Comparison of ENCODE assay signal across 8 mouse cellular contexts in the genomic region with DNA sequence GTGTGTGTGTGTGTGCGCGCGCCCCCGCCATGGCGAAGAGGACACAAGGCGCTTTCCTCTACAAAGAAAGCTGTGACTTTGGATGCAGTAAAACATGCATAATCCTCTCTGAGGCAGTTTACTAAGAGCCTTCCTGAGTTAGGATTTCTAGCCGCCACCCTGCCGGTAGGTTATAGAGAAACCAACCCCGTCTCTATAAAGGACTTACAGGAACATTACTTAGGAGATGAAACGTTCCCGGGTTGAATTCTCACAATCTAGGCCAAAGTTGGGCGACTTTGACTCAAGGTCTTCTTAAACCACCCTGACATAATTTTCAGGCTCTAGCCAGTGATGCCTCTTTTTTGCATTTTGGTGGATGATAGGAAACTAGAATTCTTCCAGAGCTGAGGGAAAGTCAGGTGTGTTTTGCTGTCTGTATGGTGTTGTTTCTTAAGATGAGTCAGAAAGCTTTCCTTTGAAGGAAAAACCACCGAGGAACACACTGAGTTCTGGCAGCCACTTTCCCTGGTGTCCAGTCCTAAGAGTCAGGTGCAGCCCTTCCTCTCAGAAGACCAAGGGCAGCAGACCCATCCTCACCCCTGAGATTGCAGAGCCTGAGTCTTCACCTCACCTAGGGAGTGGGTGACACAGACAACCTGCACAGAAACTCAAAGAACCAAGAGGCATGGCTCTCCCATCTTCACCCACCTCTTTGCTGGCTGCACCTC. TPM values are rescaled to one million over a fixed set of nuclear protein-coding genes. Genes with fewer than 3 reads are reported as not detected.
A peak's percentile ranks its signal among the peaks of the same experiment; 100 is the strongest.
DNase-seq lines count a peak whose midpoint lies in the region; ATAC-seq and TF ChIP-seq lines count a peak whose summit lies in the region.

No protein-coding gene starts in this region.

- TF ChIP-seq EP300 in CH12.LX (IDR thresholded peaks at IDR 0.05; ENCODE audit: low read length) = peak; percentile 9

- no peak for DNase-seq in heart, postnatal 36 days
- no peak for DNase-seq in CH12.LX (ENCODE audit: extremely low read depth)
- DNase-seq in forebrain, embryonic 14.5 days (ENCODE audit: low spot score) = no peak
- no peak for DNase-seq in spleen, postnatal 10 days (ENCODE audit: low spot score in 2 of 2)
- no peak for DNase-seq in right cerebral cortex, adult 2 months (ENCODE audit: low spot score in 2 of 2)
- no peak for DNase-seq in layer of hippocampus, postnatal 36 days

- TF ChIP-seq CTCF in CH12.LX (conservative IDR thresholded peaks at IDR 0.05 in 1 of 2, IDR thresholded peaks at IDR 0.05 in 1 of 2; ENCODE audit: low read depth in 2 of 2, low read length in 2 of 2) = no peak

- dilution Hi-C loops in CH12.LX (cut with MboI; ENCODE audit: extremely low pct_ligation_motif_present, extremely low pct_unique_long_range_greater_than_20kb, low sequenced_read_pairs) = no loop called here

- in situ Hi-C loops in CH12.LX (cut with MboI; ENCODE audit: low pct_ligation_motif_present, low pct_unique_long_range_greater_than_20kb, low sequenced_read_pairs) = no loop called here

- H3K9me3 ChIP-seq in heart, embryonic 11.5 days (replicated peaks; ENCODE audit: control insufficient read depth, low read length) = no peaks in the 10 kb centered on the region
- H3K9me3 ChIP-seq in CH12.LX (replicated peaks; ENCODE audit: low read length) = no peaks in the 10 kb centered on the region
- no peaks in the 10 kb centered on the region for H3K9me3 ChIP-seq in forebrain, embryonic 14.5 days (replicated peaks; ENCODE audit: control insufficient read depth, low read length)
- no peaks in the 10 kb centered on the region for H3K9me3 ChIP-seq in liver, embryonic 15.5 days (replicated peaks)

- H3K4me1 ChIP-seq in heart, embryonic 11.5 days (ENCODE audit: control insufficient read depth, insufficient read depth, low read length) = peaks cover 55% of the 10 kb centered on the region
- peaks cover 16 to 56% of the 10 kb centered on the region in 2 experiments for H3K4me1 ChIP-seq in CH12.LX (ENCODE audit: control insufficient read depth in 1 of 2, insufficient read depth in 2 of 2)
- peaks cover 25% of the 10 kb centered on the region for H3K4me1 ChIP-seq in forebrain, embryonic 14.5 days (ENCODE audit: control insufficient read depth, insufficient read depth, low read length)
- peaks cover 81% of the 10 kb centered on the region for H3K4me1 ChIP-seq in liver, embryonic 15.5 days (replicated peaks)

- H3K36me3 ChIP-seq in heart, embryonic 11.5 days (ENCODE audit: control insufficient read depth, insufficient read depth, low read length) = no peaks in the 10 kb centered on the region
- H3K36me3 ChIP-seq in CH12.LX (replicated peaks in 1 of 2; ENCODE audit: control insufficient read depth in 1 of 2, insufficient read depth in 1 of 2, low read length in 1 of 2) = peaks cover 0 to 17% of the 10 kb centered on the region in 2 experiments
- no peaks in the 10 kb centered on the region for H3K36me3 ChIP-seq in forebrain, embryonic 14.5 days (ENCODE audit: control insufficient read depth, insufficient read depth, low read length)
- peaks cover 11% of the 10 kb centered on the region; the same call in 1 of the 2 replicates for H3K36me3 ChIP-seq in liver, embryonic 15.5 days (replicated peaks)

- H3K27ac ChIP-seq in heart, embryonic 11.5 days (ENCODE audit: low read depth, low read length) = peak overlapping the region; percentile 98
- H3K27ac ChIP-seq in CH12.LX (ENCODE audit: insufficient read depth, low read depth) = peak overlapping the region; percentile 80
- peak overlapping the region; percentile 95 for H3K27ac ChIP-seq in forebrain, embryonic 14.5 days (ENCODE audit: low read depth, low read length)
- H3K27ac ChIP-seq in liver, embryonic 15.5 days (replicated peaks) = peak overlapping the region; percentile 97

- no peak for TF ChIP-seq RAD21 in CH12.LX (IDR thresholded peaks at IDR 0.05; ENCODE audit: low read depth, low read length)

- WGBS in heart, embryonic 11.5 days (ENCODE audit: insufficient replicate concordance) = 6% methylated on average over 13 of the region's 13 CpGs
- 3% methylated on average over 13 of the region's 13 CpGs for WGBS in forebrain, embryonic 14.5 days
- WGBS in liver, embryonic 15.5 days (ENCODE audit: insufficient replicate concordance) = 4% methylated on average over 13 of the region's 13 CpGs

- no peaks in the 10 kb centered on the region for H3K27me3 ChIP-seq in heart, embryonic 11.5 days (ENCODE audit: control insufficient read depth, insufficient read depth, low read length)
- no peaks in the 10 kb centered on the region for H3K27me3 ChIP-seq in CH12.LX (replicated peaks)
- H3K27me3 ChIP-seq in forebrain, embryonic 14.5 days (replicated peaks; ENCODE audit: control insufficient read depth, insufficient read depth, low read length) = no peaks in the 10 kb centered on the region
- no peaks in the 10 kb centered on the region for H3K27me3 ChIP-seq in liver, embryonic 15.5 days

- H3K9ac ChIP-seq in heart, embryonic 11.5 days (ENCODE audit: low read depth, low read length) = peak overlapping the region; percentile 95
- peak overlapping the region; percentile 66 for H3K9ac ChIP-seq in CH12.LX (ENCODE audit: insufficient read depth, low read depth)
- H3K9ac ChIP-seq in forebrain, embryonic 14.5 days (ENCODE audit: low read length) = peak overlapping the region; percentile 92; the same call in 1 of the 2 replicates
- H3K9ac ChIP-seq in liver, embryonic 15.5 days = peak overlapping the region; percentile 99

- intact Hi-C loops in heart, postnatal 36 days (cut with DNase I) = no loop called here

- peak overlapping the region; percentile 83 for H3K4me3 ChIP-seq in heart, embryonic 11.5 days (ENCODE audit: low read depth, low read length)
- peak overlapping the region; percentile 37 to 71 (median 50) for H3K4me3 ChIP-seq in CH12.LX (replicated peaks in 1 of 3; ENCODE audit: low read depth in 2 of 3, low read length in 2 of 3, poor library complexity in 1 of 3)
- H3K4me3 ChIP-seq in forebrain, embryonic 14.5 days (ENCODE audit: low read depth, low read length) = peak overlapping the region; percentile 79
- peak overlapping the region; percentile 94 for H3K4me3 ChIP-seq in liver, embryonic 15.5 days (replicated peaks)

- peaks cover 30% of the 10 kb centered on the region for H3K79me2 ChIP-seq in CH12.LX (replicated peaks; ENCODE audit: control insufficient read depth, extremely low read depth, insufficient read depth, poor library complexity, severe bottlenecking)

- no peak for ATAC-seq in heart, embryonic 11.5 days (replicated peaks; ENCODE audit: insufficient number of reproducible peaks, low FRiP score, low TSS enrichment)
- ATAC-seq in forebrain, embryonic 14.5 days = 0 out of 2 replicates have a peak, but pooled peaks have one; percentile 2
- no peak for ATAC-seq in liver, embryonic 15.5 days (ENCODE audit: insufficient read depth)

- no peak for TF ChIP-seq POLR2A in CH12.LX (IDR thresholded peaks at IDR 0.05; ENCODE audit: low read depth, low read length)

- peak overlapping the region; percentile 100 for H3K4me2 ChIP-seq in heart, embryonic 11.5 days
- peak overlapping the region; percentile 89 for H3K4me2 ChIP-seq in CH12.LX (ENCODE audit: insufficient read depth, low read depth, poor library complexity, severe bottlenecking)
- H3K4me2 ChIP-seq in forebrain, embryonic 14.5 days (ENCODE audit: low read length) = peak overlapping the region; percentile 95
- H3K4me2 ChIP-seq in liver, embryonic 15.5 days = peak overlapping the region; percentile 84

TF ChIP-seq in CH12.LX, 34 proteins besides CTCF, POLR2A, EP300 and RAD21:
- TF ChIP-seq ELF1 (IDR thresholded peaks at IDR 0.05; ENCODE audit: low read depth, low read length) (no peak), HCFC1 (IDR thresholded peaks at IDR 0.05; ENCODE audit: low read depth, low read length) (no peak), TCF12 (IDR thresholded peaks at IDR 0.05; ENCODE audit: low read depth, low read length) (0 out of 2 replicates have a peak, but pooled peaks have one; percentile 31), ETS1 (conservative IDR thresholded peaks at IDR 0.05; ENCODE audit: low read depth, low read length) (peak; percentile 45), USF2 (conservative IDR thresholded peaks at IDR 0.05; ENCODE audit: low read depth, low read length) (no peak), MAX (IDR thresholded peaks at IDR 0.05; ENCODE audit: low read length) (peak; percentile 27; the same call in 1 of the 2 replicates), SMC3 (IDR thresholded peaks at IDR 0.05; ENCODE audit: low read depth, low read length) (no peak), JUND (conservative IDR thresholded peaks at IDR 0.05; ENCODE audit: low read depth, low read length) (no peak), SIN3A (IDR thresholded peaks at IDR 0.05; ENCODE audit: low read length) (peak; percentile 36), GABPA (IDR thresholded peaks at IDR 0.05; ENCODE audit: insufficient replicate concordance, low read depth, low read length) (no peak), E2F4 (IDR thresholded peaks at IDR 0.05; ENCODE audit: insufficient replicate concordance, low read depth, low read length) (no peak), IRF4 (IDR thresholded peaks at IDR 0.05; ENCODE audit: low read depth, low read length) (0 out of 2 replicates have a peak, but pooled peaks have one; percentile 55), UBTF (IDR thresholded peaks at IDR 0.05; ENCODE audit: low read depth, low read length) (no peak), BHLHE40 (IDR thresholded peaks at IDR 0.05; ENCODE audit: low read depth, low read length) (peak; percentile 62)

RNA-seq across cellular contexts. Expression of a gene that starts 24.1 kb away (rescaled TPM):
- 5.9 and 7.1 TPM in 2 replicates for polyA plus RNA-seq in heart, embryonic 11.5 days (2014; fragmentation: Nextera tagmentation; extraction: Ambion mirVana)
- 10 to 100 TPM; 15.6 to 15.9 TPM for total RNA-seq in heart, postnatal 36 days (2021)
- total RNA-seq in CH12.LX (2012; rRNA removed) = 5.6 TPM in 2 replicates
- total RNA-seq in CH12.LX (2014; rRNA removed) = 2.0 and 2.2 TPM in 2 replicates
- 12.4 and 14.3 TPM in 2 replicates for polyA plus RNA-seq in CH12.LX (2012; ENCODE audit: insufficient read length, low read depth)
- polyA plus RNA-seq in forebrain, embryonic 14.5 days (2014; fragmentation: Nextera tagmentation; extraction: Ambion mirVana) = 3.2 and 3.4 TPM in 2 replicates
- polyA plus RNA-seq in liver, embryonic 15.5 days (2015; fragmentation: Nextera tagmentation; extraction: Ambion mirVana) = 7.7 and 8.7 TPM in 2 replicates
- 10 to 100 TPM; 21.0 to 24.1 TPM for total RNA-seq in layer of hippocampus, postnatal 36 days (2021)

RNA-seq across cellular contexts. Expression of a gene that starts 46.3 kb away (rescaled TPM):
- 0.50 and 0.62 TPM in 2 replicates for polyA plus RNA-seq in heart, embryonic 11.5 days (2014; fragmentation: Nextera tagmentation; extraction: Ambion mirVana)
- under 1 TPM; 0.11 to 0.22 TPM for total RNA-seq in heart, postnatal 36 days (2021)
- total RNA-seq in CH12.LX (2012; rRNA removed) (0.13 and 0.21 TPM in 2 replicates), CH12.LX (2014; rRNA removed) (not detected in 2 replicates)
- polyA plus RNA-seq in CH12.LX (2012; ENCODE audit: insufficient read length, low read depth) = 0.30 TPM in 2 replicates
- 4.1 and 6.0 TPM in 2 replicates for polyA plus RNA-seq in forebrain, embryonic 14.5 days (2014; fragmentation: Nextera tagmentation; extraction: Ambion mirVana)
- polyA plus RNA-seq in liver, embryonic 15.5 days (2015; fragmentation: Nextera tagmentation; extraction: Ambion mirVana) = 0.16 and 0.24 TPM in 2 replicates
- 1 to 10 TPM; 2.3 to 2.8 TPM for total RNA-seq in layer of hippocampus, postnatal 36 days (2021)
